Mouse (Mus musculus) cerebellum, adult 9-10 months (tissue): ENCODE results near the gene Rapgef2.
"Not testable (repeated sequence)": the region's sequence is repeated elsewhere in the genome, so short reads cannot be mapped to it uniquely, and the experiment has no call there.

Experiments
- DNase-seq: peaks from one replicate; pipeline ENCODE4 v3.0.0; 2022

Gene Rapgef2

GRCm38 (mm10) chr3:79202275-79203153 lies 83.8 kb downstream of the Rapgef2 start:
- DNase-seq, result peak; percentile 88

GRCm38 (mm10) chr3:79196708-79197437 lies 89.4 kb downstream of the Rapgef2 start:
- DNase-seq, result peak; percentile 86

GRCm38 (mm10) chr3:79195280-79195679 lies 91.0 kb downstream of the Rapgef2 start:
- peak; percentile 54 for DNase-seq

GRCm38 (mm10) chr3:79194111-79194793 lies 92.1 kb downstream of the Rapgef2 start:
- DNase-seq, result no peak

- DNase-seq, result peak; percentile 92
These were observed 93.3 kb downstream of the Rapgef2 start for GRCm38 (mm10) chr3:79193001-79193400.

- no peak for DNase-seq
These were observed 94.3 kb downstream of the Rapgef2 start for GRCm38 (mm10) chr3:79191981-79192380.

- DNase-seq, result no peak
These were observed 94.8 kb downstream of the Rapgef2 start for GRCm38 (mm10) chr3:79191471-79191870.

GRCm38 (mm10) chr3:79190377-79190776 lies 95.9 kb downstream of the Rapgef2 start:
- no peak for DNase-seq

- no peak for DNase-seq
These were observed 98.4 kb downstream of the Rapgef2 start for GRCm38 (mm10) chr3:79187912-79188311.

- DNase-seq, result no peak
These were observed 104.0 kb downstream of the Rapgef2 start for GRCm38 (mm10) chr3:79182290-79182689.

GRCm38 (mm10) chr3:79181248-79181991 lies 104.9 kb downstream of the Rapgef2 start:
- DNase-seq, result no peak

GRCm38 (mm10) chr3:79180086-79180485 lies 106.2 kb downstream of the Rapgef2 start:
- DNase-seq, result no peak

GRCm38 (mm10) chr3:79179499-79180053 lies 106.7 kb downstream of the Rapgef2 start:
- DNase-seq, result no peak

- DNase-seq, result no peak
These were observed 107.6 kb downstream of the Rapgef2 start for GRCm38 (mm10) chr3:79178708-79179107.

GRCm38 (mm10) chr3:79178070-79178469 lies 108.2 kb downstream of the Rapgef2 start:
- no peak for DNase-seq

GRCm38 (mm10) chr3:79177136-79177870 lies 109.0 kb downstream of the Rapgef2 start:
- no peak for DNase-seq

- DNase-seq, result no peak
These were observed 112.1 kb downstream of the Rapgef2 start for GRCm38 (mm10) chr3:79174168-79174567.

GRCm38 (mm10) chr3:79173291-79173690 lies 113.0 kb downstream of the Rapgef2 start:
- DNase-seq, result no peak

- DNase-seq, result not testable (repeated sequence)
These were observed 115.2 kb downstream of the Rapgef2 start for GRCm38 (mm10) chr3:79171146-79171545.

- DNase-seq, result no peak
These were observed 118.0 kb downstream of the Rapgef2 start for GRCm38 (mm10) chr3:79168168-79168827.

GRCm38 (mm10) chr3:79167586-79167985 lies 118.7 kb downstream of the Rapgef2 start:
- DNase-seq, result no peak
